ENCODE assay signal across 9 mouse cellular contexts in genomic region chr10:59451839-59452238, GRCm38 (mm10). TPM values are rescaled to one million over a fixed set of nuclear protein-coding genes. Genes with fewer than 3 reads are reported as not detected.
A peak's percentile ranks its signal among the peaks of the same experiment; 100 is the strongest.
DNase-seq lines count a peak whose midpoint lies in the region; ATAC-seq and TF ChIP-seq lines count a peak whose summit lies in the region.
"Had no signal": no experiment of that assay in that cellular context is flagged by ENCODE, and none has a peak within 500 bp of the region (broad histone marks: within the 10 kb centered on the region; RNA-seq: fewer than 3 reads in every experiment).

No protein-coding gene starts in this region.

- peaks cover 10% of the 10 kb centered on the region for H3K4me1 ChIP-seq in forebrain, embryonic 10.5 days
- H3K4me1 ChIP-seq in forebrain, embryonic 11.5 days (replicated peaks; ENCODE audit: control insufficient read depth, insufficient read depth, low read length): no peaks in the 10 kb centered on the region
- no peaks in the 10 kb centered on the region for H3K4me1 ChIP-seq in kidney, postnatal 0 days (replicated peaks; ENCODE audit: insufficient read depth, low read length)
- 0 out of 2 replicates have a peak, but pooled peaks cover 2% of the 10 kb centered on the region for H3K4me1 ChIP-seq in neural tube, embryonic 12.5 days
- H3K4me1 ChIP-seq: limb, embryonic 13.5 days had no signal

- peak; percentile 80 for TF ChIP-seq CTCF in kidney, postnatal 0 days (IDR thresholded peaks at IDR 0.05; ENCODE audit: low read depth)

- no peak for ATAC-seq in forebrain, embryonic 11.5 days (replicated peaks; ENCODE audit: low FRiP score)
- ATAC-seq in kidney, postnatal 0 days (replicated peaks; ENCODE audit: low FRiP score, low read depth): no peak
- 0 out of 2 replicates have a peak, but pooled peaks have one; percentile 48 for ATAC-seq in neural tube, embryonic 12.5 days (ENCODE audit: low FRiP score, low read depth)
- no peak for ATAC-seq in activated CD4-positive, CD25-positive, alpha-beta regulatory T cell, adult 4 months

- H3K9ac ChIP-seq in forebrain, embryonic 11.5 days (ENCODE audit: low read length): no peak overlapping the region
- no peak overlapping the region for H3K9ac ChIP-seq in kidney, postnatal 0 days (ENCODE audit: low read depth, low read length)
- H3K9ac ChIP-seq in neural tube, embryonic 12.5 days: no peak overlapping the region
- H3K9ac ChIP-seq: limb, embryonic 13.5 days had no signal

- no peaks in the 10 kb centered on the region for H3K36me3 ChIP-seq in forebrain, embryonic 10.5 days (replicated peaks)
- no peaks in the 10 kb centered on the region for H3K36me3 ChIP-seq in forebrain, embryonic 11.5 days (ENCODE audit: control insufficient read depth, insufficient read depth, low read length)
- no peaks in the 10 kb centered on the region for H3K36me3 ChIP-seq in kidney, postnatal 0 days (ENCODE audit: insufficient read depth, low read length)
- no peaks in the 10 kb centered on the region; the same call in 1 of the 2 replicates for H3K36me3 ChIP-seq in neural tube, embryonic 12.5 days

- no peak for DNase-seq in forebrain, embryonic 10.5 days (ENCODE audit: extremely low spot score, low spot score)
- no peak for DNase-seq in forebrain, embryonic 11.5 days (ENCODE audit: low spot score)
- peak; percentile 44 for DNase-seq in A20 (ENCODE audit: low read depth, low spot score)
- DNase-seq in embryo, embryonic 10 days (ENCODE audit: low spot score): peak; percentile 78
- peak; percentile 83 for DNase-seq in kidney, postnatal 0 days (ENCODE audit: low spot score)
- DNase-seq in left cerebral cortex, adult 11 months (ENCODE audit: low spot score): no peak

- H3K4me3 ChIP-seq in forebrain, embryonic 10.5 days: no peak overlapping the region
- no peak overlapping the region for H3K4me3 ChIP-seq in forebrain, embryonic 11.5 days (ENCODE audit: low read depth, low read length)
- no peak overlapping the region for H3K4me3 ChIP-seq in kidney, postnatal 0 days (replicated peaks; ENCODE audit: low read depth, low read length)
- H3K4me3 ChIP-seq in neural tube, embryonic 12.5 days: no peak overlapping the region
- H3K4me3 ChIP-seq: limb, embryonic 13.5 days had no signal

- H3K27me3 ChIP-seq in forebrain, embryonic 10.5 days (ENCODE audit: poor library complexity, severe bottlenecking): no peaks in the 10 kb centered on the region
- H3K27me3 ChIP-seq in forebrain, embryonic 11.5 days (ENCODE audit: control insufficient read depth, insufficient read depth, low read length): no peaks in the 10 kb centered on the region
- no peaks in the 10 kb centered on the region for H3K27me3 ChIP-seq in kidney, postnatal 0 days (ENCODE audit: insufficient read depth, low read length)
- no peaks in the 10 kb centered on the region for H3K27me3 ChIP-seq in neural tube, embryonic 12.5 days (replicated peaks)
- H3K27me3 ChIP-seq: limb, embryonic 13.5 days had no signal

- WGBS in forebrain, embryonic 10.5 days: 66% methylated on average over 5 of the region's 5 CpGs
- WGBS in forebrain, embryonic 11.5 days: 49% methylated on average over 5 of the region's 5 CpGs
- WGBS in kidney, postnatal 0 days: 61% methylated on average over 5 of the region's 5 CpGs
- WGBS in neural tube, embryonic 12.5 days: 51% methylated on average over 5 of the region's 5 CpGs

- 0 out of 2 replicates have a peak overlapping the region, but pooled peaks have one; percentile 62 for H3K27ac ChIP-seq in forebrain, embryonic 10.5 days
- no peak overlapping the region for H3K27ac ChIP-seq in forebrain, embryonic 11.5 days (ENCODE audit: low read depth, low read length)
- H3K27ac ChIP-seq in kidney, postnatal 0 days: no peak overlapping the region
- no peak overlapping the region for H3K27ac ChIP-seq in neural tube, embryonic 12.5 days
- H3K27ac ChIP-seq: limb, embryonic 13.5 days had no signal

- H3K9me3 ChIP-seq in forebrain, embryonic 10.5 days: no peaks in the 10 kb centered on the region
- H3K9me3 ChIP-seq in forebrain, embryonic 11.5 days (ENCODE audit: control insufficient read depth, low read length): no peaks in the 10 kb centered on the region
- H3K9me3 ChIP-seq in kidney, postnatal 0 days (replicated peaks; ENCODE audit: low read length): no peaks in the 10 kb centered on the region
- no peaks in the 10 kb centered on the region for H3K9me3 ChIP-seq in neural tube, embryonic 12.5 days
- H3K9me3 ChIP-seq: limb, embryonic 13.5 days had no signal

- H3K4me2 ChIP-seq in forebrain, embryonic 11.5 days (ENCODE audit: low read depth, low read length, severe bottlenecking): no peak overlapping the region
- H3K4me2 ChIP-seq in kidney, postnatal 0 days (ENCODE audit: low read length): no peak overlapping the region
- H3K4me2 ChIP-seq in neural tube, embryonic 12.5 days (replicated peaks): no peak overlapping the region
- H3K4me2 ChIP-seq: limb, embryonic 13.5 days had no signal

RNA-seq across cellular contexts. Expression of gene Oit3, which starts 10.3 kb away (rescaled TPM):
- 0.83 and 1.6 TPM in 2 replicates for polyA plus RNA-seq in forebrain, embryonic 10.5 days (2016; fragmentation: Nextera tagmentation; extraction: Ambion mirVana)
- 0.23 and 0.72 TPM in 2 replicates for polyA plus RNA-seq in forebrain, embryonic 11.5 days (2014; fragmentation: Nextera tagmentation; extraction: Ambion mirVana)
- polyA plus RNA-seq in kidney, postnatal 0 days (2015; fragmentation: Nextera tagmentation; extraction: Ambion mirVana): 1.6 and 1.7 TPM in 2 replicates
- 0.46 and 0.51 TPM in 2 replicates for polyA plus RNA-seq in neural tube, embryonic 12.5 days (2016; fragmentation: Nextera tagmentation; extraction: Ambion mirVana)
- polyA plus RNA-seq in activated CD4-positive, CD25-positive, alpha-beta regulatory T cell, adult 4 months (2017; shearing (Covaris generic)): not detected

RNA-seq across cellular contexts. Expression of gene Pla2g12b, which starts 48.4 kb away (rescaled TPM):
- not detected in 2 replicates for polyA plus RNA-seq in forebrain, embryonic 10.5 days (2016; fragmentation: Nextera tagmentation; extraction: Ambion mirVana)
- polyA plus RNA-seq in forebrain, embryonic 11.5 days (2014; fragmentation: Nextera tagmentation; extraction: Ambion mirVana): not detected in 2 replicates
- polyA plus RNA-seq in kidney, postnatal 0 days (2015; fragmentation: Nextera tagmentation; extraction: Ambion mirVana): 0.33 and 0.38 TPM in 2 replicates
- not detected in 2 replicates for polyA plus RNA-seq in neural tube, embryonic 12.5 days (2016; fragmentation: Nextera tagmentation; extraction: Ambion mirVana)
- polyA plus RNA-seq in activated CD4-positive, CD25-positive, alpha-beta regulatory T cell, adult 4 months (2017; shearing (Covaris generic)): not detected
- polyA plus RNA-seq: limb, embryonic 13.5 days had no signal

RNA-seq across cellular contexts. Expression of gene Gm10273, which starts 56.4 kb away (rescaled TPM):
- polyA plus RNA-seq in forebrain, embryonic 10.5 days (2016; fragmentation: Nextera tagmentation; extraction: Ambion mirVana): 6.0 and 13.2 TPM in 2 replicates
- polyA plus RNA-seq in forebrain, embryonic 11.5 days (2014; fragmentation: Nextera tagmentation; extraction: Ambion mirVana): 1.4 and 7.5 TPM in 2 replicates
- polyA plus RNA-seq in kidney, postnatal 0 days (2015; fragmentation: Nextera tagmentation; extraction: Ambion mirVana): 7.4 and 10.0 TPM in 2 replicates
- polyA plus RNA-seq in neural tube, embryonic 12.5 days (2016; fragmentation: Nextera tagmentation; extraction: Ambion mirVana): 6.5 and 7.1 TPM in 2 replicates
- 10 to 100 TPM; 37.3 to 71.3 TPM for polyA plus RNA-seq in activated CD4-positive, CD25-positive, alpha-beta regulatory T cell, adult 4 months (2017; shearing (Covaris generic))

Comparison
In these comparisons a context has a peak if more than half of its experiments do, and no peak if none do; other contexts are left out.
1. DNase-seq: peak in A20 (single experiment), embryo, embryonic 10 days (single experiment) and kidney, postnatal 0 days (single experiment); none in forebrain, embryonic 10.5 days (single experiment), forebrain, embryonic 11.5 days (single experiment) and left cerebral cortex, adult 11 months (single experiment).